Mouse (Mus musculus) heart, embryonic 16.5 days (tissue): ENCODE measurements at regions not wholly inside any gene's neighbourhood (a gene's known extent, or its start where the extent isn't known, plus 50 kb on each side); places are given as distances from the start of the nearest gene placed in this dataset.

Experiments
- ATAC-seq: fragments of 200-750 bp; cut with Nextera tagmentation; replicated peaks from 2 replicates; pipeline ENCODE4 v1.8.0; 2017; ENCODE audit warnings: moderate number of reproducible peaks; ENCODE audit not compliant: insufficient read depth, low FRiP score; ENCODE audit errors: extremely low read depth
- H3K27ac ChIP-seq: fragments of 300-500 bp; sonication (generic); 2 replicates; pipeline ENCODE4 v1.5.1; 2014; ENCODE audit warnings: mild to moderate bottlenecking, low read length, control low read depth, moderate library complexity
- H3K27me3 ChIP-seq: fragments of 300-500 bp; sonication (generic); 2 replicates; pipeline ENCODE4 v1.6.1; 2014; ENCODE audit warnings: low read length, mixed read lengths; ENCODE audit not compliant: control insufficient read depth, insufficient read depth
- H3K36me3 ChIP-seq: fragments of 300-500 bp; sonication (generic); 2 replicates; pipeline ENCODE4 v1.6.1; 2014; ENCODE audit not compliant: control insufficient read depth, insufficient read depth
- H3K4me1 ChIP-seq: fragments of 300-500 bp; sonication (generic); 2 replicates; pipeline ENCODE4 v1.6.1; 2014; ENCODE audit warnings: low read length, mixed read lengths; ENCODE audit not compliant: control insufficient read depth, insufficient read depth
- H3K4me2 ChIP-seq: fragments of 300-500 bp; sonication (generic); 2 replicates; pipeline ENCODE4 v1.6.1; 2014; ENCODE audit warnings: low read depth, mild to moderate bottlenecking, control low read depth, low read length
- H3K4me3 ChIP-seq: fragments of 300-500 bp; sonication (generic); 2 replicates; pipeline ENCODE4 v1.5.1; 2014; ENCODE audit warnings: mild to moderate bottlenecking, control low read depth, low read length
- H3K9ac ChIP-seq: fragments of 300-500 bp; sonication (generic); 2 replicates; pipeline ENCODE4 v1.6.1; 2014; ENCODE audit warnings: low read length, control low read depth
- H3K9me3 ChIP-seq: fragments of 300-500 bp; sonication (generic); replicated peaks from 2 replicates; pipeline ENCODE4 v1.6.1; 2016; ENCODE audit warnings: low read length; ENCODE audit not compliant: control insufficient read depth
- WGBS: fragments of 180-500 bp; shearing (Covaris S2); extraction: QIAGEN DNeasy Blood & Tissue Kit; methylation state at CpG from one replicate; pipeline ENCODE4 v1.1.7; 2014; 5-methylcytosine and 5-hydroxymethylcytosine counted together

DNA sequence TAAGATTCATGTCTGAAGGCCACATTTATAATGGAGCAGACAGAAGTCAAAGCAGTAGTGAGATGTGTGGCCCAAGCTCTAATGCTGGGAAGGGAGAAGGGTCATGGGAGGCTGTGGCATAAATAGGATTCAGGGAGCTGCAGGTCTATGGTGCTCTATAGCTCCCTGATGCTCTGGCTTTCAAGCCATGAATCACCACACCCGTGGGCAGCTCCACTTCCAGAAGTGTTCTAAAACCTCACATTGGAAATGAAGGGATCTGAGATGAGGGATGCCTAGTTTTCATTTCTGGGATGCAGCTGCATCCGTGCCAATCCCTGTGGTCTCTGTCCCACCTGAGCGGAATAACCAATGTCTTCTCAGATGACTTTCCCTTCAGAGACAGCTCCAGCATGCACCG, 553.2 kb downstream of the Plekhb2 start:
- 86% methylated on average over 4 of the region's 4 CpGs for WGBS
- no peaks in the 10 kb centered on the region for H3K9me3 ChIP-seq

DNA sequence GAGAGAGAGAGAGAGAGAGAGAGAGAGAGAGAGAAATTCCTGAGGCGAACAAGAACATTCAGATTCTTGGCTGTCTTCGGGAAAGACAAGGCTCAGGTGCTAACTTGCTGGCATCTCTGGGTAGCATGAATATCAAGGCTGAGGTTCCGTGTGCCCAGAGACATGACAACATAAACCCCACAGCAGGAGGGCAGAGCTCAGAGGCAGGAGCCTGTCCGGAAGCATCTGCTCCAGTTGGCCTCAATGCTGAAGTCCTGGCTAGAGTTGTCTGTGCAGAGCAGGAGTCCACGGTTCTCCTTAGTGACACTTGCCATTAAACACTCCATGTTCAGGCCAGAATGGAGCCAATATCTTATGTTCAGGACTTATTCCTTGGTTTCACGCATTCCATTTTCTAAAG, 555.6 kb downstream of the Plekhb2 start:
- H3K4me3 ChIP-seq: no peak overlapping the region
- 62% methylated on average over 6 of the region's 6 CpGs for WGBS
- no peak overlapping the region for H3K4me2 ChIP-seq
- no peaks in the 10 kb centered on the region for H3K4me1 ChIP-seq
- H3K27ac ChIP-seq: no peak overlapping the region
- H3K27me3 ChIP-seq: no peaks in the 10 kb centered on the region
- H3K36me3 ChIP-seq: no peaks in the 10 kb centered on the region
- no peaks in the 10 kb centered on the region for H3K9me3 ChIP-seq
- ATAC-seq: no peak
- no peak overlapping the region for H3K9ac ChIP-seq

More for the DNA sequence above, 553.2 kb downstream of the Plekhb2 start:
- no peaks in the 10 kb centered on the region for H3K27me3 ChIP-seq
- no peak overlapping the region for H3K27ac ChIP-seq
- no peaks in the 10 kb centered on the region for H3K4me1 ChIP-seq
- H3K9ac ChIP-seq: no peak overlapping the region
- H3K4me3 ChIP-seq: no peak overlapping the region
- no peaks in the 10 kb centered on the region for H3K36me3 ChIP-seq
- H3K4me2 ChIP-seq: no peak overlapping the region
- no peak for ATAC-seq

DNA sequence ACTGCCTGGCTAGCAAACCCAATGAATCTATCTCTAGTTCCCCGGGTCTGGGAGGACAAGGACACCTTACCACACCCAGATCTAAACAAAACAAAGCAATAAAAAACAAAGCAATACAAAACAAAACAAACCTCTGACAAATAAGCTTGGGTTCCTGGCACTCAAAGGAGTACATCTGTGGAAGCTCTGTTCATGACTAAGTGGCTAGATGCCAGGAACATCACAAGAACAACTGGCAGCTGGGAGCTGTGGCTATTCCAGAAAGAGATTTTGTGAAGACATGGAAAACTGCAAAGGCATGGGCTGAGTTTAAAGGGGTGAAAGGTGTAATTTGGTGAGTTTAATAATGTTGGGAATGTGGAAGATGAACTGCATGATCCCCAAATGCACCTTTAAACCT, 565.9 kb downstream of the Plekhb2 start:
- Histone ChIP-seq H3K9me3 (no peaks in the 10 kb centered on the region), H3K4me3 (no peak overlapping the region), H3K9ac (no peak overlapping the region), H3K4me1 (no peaks in the 10 kb centered on the region), H3K4me2 (no peak overlapping the region), H3K36me3 (no peaks in the 10 kb centered on the region), H3K27ac (no peak overlapping the region), H3K27me3 (no peaks in the 10 kb centered on the region)
- no peak for ATAC-seq
- WGBS: 59% methylated on average over 1 of the region's 1 CpGs

DNA sequence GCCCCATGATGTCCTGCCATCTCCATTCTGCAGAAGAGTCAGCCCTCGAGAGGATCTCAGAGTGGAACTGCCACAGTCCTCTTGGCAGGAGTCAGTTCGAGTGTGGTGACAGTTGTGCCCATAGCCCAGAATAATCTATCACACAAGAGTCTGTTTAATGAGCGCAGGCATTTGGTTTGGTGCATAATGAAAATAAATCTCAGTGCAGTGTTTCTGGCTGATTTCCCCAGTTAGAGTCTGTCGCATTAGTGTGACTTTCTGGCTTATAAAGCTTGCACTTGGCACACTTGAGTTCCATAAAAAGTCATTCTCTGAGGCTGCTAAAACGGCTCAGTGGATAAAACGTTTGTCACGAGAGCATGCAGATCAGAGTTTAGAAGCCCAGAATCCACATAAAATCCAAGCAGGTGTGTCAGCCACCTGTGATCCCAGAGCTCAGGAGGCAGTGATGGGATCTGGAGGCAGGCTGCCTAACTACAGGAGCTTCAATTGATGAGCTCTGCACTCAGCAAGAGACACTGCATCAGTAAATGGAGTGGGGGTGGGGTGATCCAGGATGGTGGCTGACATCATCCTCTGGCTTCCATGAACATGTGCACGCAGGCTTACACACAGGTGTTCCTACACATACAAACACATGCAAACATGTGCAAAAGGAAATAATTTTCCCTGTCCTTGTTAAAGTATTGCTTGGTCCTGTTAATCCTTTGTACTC, 578.5 kb downstream of the Plekhb2 start:
- no peak overlapping the region for H3K4me2 ChIP-seq
- no peak overlapping the region for H3K27ac ChIP-seq
- ATAC-seq: no peak
- no peaks in the 10 kb centered on the region for H3K36me3 ChIP-seq
- 79% methylated on average over 8 of the region's 8 CpGs for WGBS
- no peaks in the 10 kb centered on the region; the same call in none of the 2 replicates for H3K9me3 ChIP-seq
- H3K27me3 ChIP-seq: no peaks in the 10 kb centered on the region
- no peak overlapping the region for H3K4me3 ChIP-seq
- H3K4me1 ChIP-seq: no peaks in the 10 kb centered on the region
- no peak overlapping the region for H3K9ac ChIP-seq

DNA sequence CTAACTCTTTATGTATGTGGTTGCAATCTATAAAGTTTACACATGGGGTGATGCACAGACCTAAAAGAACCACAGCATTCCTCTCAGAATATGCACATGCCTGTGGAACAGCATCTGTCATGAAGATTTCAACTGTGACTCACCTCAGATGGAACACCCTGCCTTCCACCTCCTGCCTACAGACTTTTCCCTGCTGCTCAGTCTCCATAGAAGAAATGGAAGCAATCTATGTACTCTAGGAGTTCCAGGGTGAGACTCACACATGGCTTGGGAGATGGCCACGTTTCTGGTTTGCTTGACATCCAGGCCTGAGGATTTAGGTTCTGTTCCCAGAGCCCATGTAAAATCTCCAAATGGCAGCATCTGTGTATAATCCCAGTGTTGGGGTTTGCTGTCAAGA, 579.7 kb downstream of the Plekhb2 start:
- H3K27ac ChIP-seq: no peak overlapping the region
- H3K9ac ChIP-seq: no peak overlapping the region
- 68% methylated on average over 1 of the region's 1 CpGs for WGBS
- no peaks in the 10 kb centered on the region for H3K36me3 ChIP-seq
- no peak overlapping the region for H3K4me3 ChIP-seq
- no peak overlapping the region for H3K4me2 ChIP-seq
- ATAC-seq: no peak
- H3K9me3 ChIP-seq: no peaks in the 10 kb centered on the region; the same call in none of the 2 replicates
- no peaks in the 10 kb centered on the region for H3K4me1 ChIP-seq
- no peaks in the 10 kb centered on the region for H3K27me3 ChIP-seq

DNA sequence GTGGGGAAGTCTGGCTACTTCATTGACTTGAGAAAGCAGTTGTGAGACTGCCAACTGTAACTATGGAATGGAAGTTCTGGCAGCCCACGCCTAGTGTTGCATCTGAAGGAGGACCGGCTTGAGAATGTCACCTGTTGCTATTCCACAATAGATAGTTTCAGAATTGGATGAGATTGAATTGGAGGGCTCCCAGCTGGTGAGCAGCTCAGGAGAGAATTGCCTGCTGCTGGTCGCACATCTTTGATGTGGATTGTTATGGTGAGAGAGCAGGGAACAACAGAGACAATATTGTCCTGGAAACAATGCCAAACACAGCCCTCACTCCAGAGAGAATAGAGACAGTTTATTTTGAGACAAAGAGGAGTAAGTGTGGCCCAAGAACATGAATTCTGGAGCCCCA, 585.9 kb downstream of the Plekhb2 start:
- Histone ChIP-seq H3K27me3 (no peaks in the 10 kb centered on the region), H3K9ac (no peak overlapping the region), H3K27ac (no peak overlapping the region), H3K9me3 (no peaks in the 10 kb centered on the region; the same call in 1 of the 2 replicates), H3K36me3 (no peaks in the 10 kb centered on the region), H3K4me1 (no peaks in the 10 kb centered on the region), H3K4me2 (no peak overlapping the region), H3K4me3 (no peak overlapping the region)
- no peak for ATAC-seq
- 81% methylated on average over 3 of the region's 3 CpGs for WGBS

DNA sequence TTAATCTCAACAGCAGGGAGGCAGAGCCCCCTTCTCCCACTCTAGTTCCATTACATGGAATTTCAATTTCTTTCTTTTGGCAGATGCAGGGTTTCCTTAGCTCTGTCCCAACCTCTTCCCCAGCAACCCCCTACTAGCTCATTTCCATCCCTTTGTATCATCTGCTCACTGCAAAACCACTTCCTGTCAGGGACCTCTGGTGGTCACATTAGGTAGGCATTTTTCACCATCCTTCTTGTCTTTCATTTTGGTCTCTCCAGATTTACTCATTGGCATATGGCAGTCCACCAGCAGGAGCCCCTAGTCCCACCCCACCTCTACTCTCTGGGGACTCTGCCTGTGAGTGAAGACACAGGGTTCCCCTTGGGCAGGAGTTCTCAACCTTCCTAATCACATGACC, 597.6 kb downstream of the Plekhb2 start:
- no peaks in the 10 kb centered on the region for H3K36me3 ChIP-seq
- H3K27ac ChIP-seq: no peak overlapping the region
- H3K9me3 ChIP-seq: no peaks in the 10 kb centered on the region
- H3K4me2 ChIP-seq: no peak overlapping the region
- ATAC-seq: no peak
- no peaks in the 10 kb centered on the region for H3K4me1 ChIP-seq
- H3K27me3 ChIP-seq: no peaks in the 10 kb centered on the region
- no peak overlapping the region for H3K9ac ChIP-seq
- H3K4me3 ChIP-seq: no peak overlapping the region

DNA sequence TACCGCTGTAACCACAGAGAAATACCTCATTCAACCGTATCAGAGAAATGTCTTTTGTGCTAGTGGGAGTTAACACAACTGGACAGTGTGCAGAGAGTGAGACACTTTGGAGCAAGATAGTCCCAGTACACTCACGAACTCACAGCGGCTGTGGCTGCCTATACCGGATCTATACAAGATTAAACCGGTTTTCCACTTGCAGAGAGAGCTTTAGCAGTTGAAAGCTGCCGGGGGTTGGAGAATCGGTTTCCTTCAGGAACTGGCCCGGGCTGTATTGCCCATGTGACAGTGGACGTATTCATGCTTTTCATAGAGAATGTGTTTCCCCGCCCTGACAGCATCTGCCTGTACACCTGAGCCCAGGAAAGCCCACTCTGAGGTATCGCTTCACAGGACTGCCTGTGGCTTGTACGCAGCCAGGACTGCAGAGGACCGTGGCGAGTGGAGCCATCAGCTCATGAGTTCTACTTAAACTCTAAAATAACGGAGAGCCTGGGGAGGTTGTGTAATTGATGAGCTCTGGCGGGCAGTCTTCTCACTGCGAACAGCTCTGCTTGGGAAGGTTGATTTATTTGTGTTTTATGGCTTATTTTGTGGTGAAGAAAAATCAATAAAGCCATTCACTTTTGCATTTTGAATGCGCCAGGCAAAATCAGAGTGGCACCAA, 602.8 kb downstream of the Plekhb2 start:
- Histone ChIP-seq H3K27ac (no peak overlapping the region), H3K4me1 (no peaks in the 10 kb centered on the region), H3K4me3 (no peak overlapping the region), H3K36me3 (no peaks in the 10 kb centered on the region), H3K9ac (no peak overlapping the region), H3K4me2 (no peak overlapping the region), H3K9me3 (no peaks in the 10 kb centered on the region), H3K27me3 (no peaks in the 10 kb centered on the region)
- WGBS: 83% methylated on average over 19 of the region's 19 CpGs
- ATAC-seq: no peak

DNA sequence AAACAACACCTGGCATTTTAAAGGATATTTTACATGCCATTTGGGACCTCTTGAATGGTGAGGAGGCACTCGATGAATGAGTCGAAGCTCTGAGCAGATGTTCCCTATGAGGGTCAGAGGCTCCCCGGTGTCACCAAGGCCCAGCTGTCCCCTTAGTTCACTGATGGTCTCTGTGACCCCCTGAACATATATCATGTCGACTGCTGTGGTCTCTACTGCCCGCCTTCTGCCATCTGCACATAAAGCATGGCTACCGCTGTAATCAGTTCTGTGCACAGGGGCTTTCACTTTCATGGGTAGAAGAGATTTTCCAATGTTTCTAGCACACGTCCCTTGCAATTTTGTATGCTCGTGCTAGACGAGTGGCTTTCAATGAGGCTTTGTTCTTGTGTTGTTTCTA, 607.8 kb downstream of the Plekhb2 start:
- 80% methylated on average over 9 of the region's 9 CpGs for WGBS
- ATAC-seq: no peak

More for the DNA sequence above, 607.8 kb downstream of the Plekhb2 start:
- H3K4me1 ChIP-seq: no peaks in the 10 kb centered on the region
- no peak overlapping the region for H3K9ac ChIP-seq
- H3K4me3 ChIP-seq: no peak overlapping the region
- H3K27me3 ChIP-seq: no peaks in the 10 kb centered on the region
- H3K27ac ChIP-seq: no peak overlapping the region
- H3K36me3 ChIP-seq: no peaks in the 10 kb centered on the region
- H3K4me2 ChIP-seq: no peak overlapping the region
- no peaks in the 10 kb centered on the region for H3K9me3 ChIP-seq
